Mouse (Mus musculus) ovary, postnatal 14 days (tissue): ENCODE data around the gene Cd55.
"Not testable (repeated sequence)": the region's sequence is repeated elsewhere in the genome, so short reads cannot be mapped to it uniquely, and the experiment has no call there.

ENCODE experiments used
- DNase-seq: peaks from one replicate; pipeline ENCODE4 v3.0.0; 2022; ENCODE audit warnings: low spot score

The Cd55 gene

GRCm38 (mm10) chr1:130462084-130462861 lies at the start of gene Cd55:
Cd55 (minus strand) TSS chr1:130462744.
- peak; percentile 73 for DNase-seq

DNA sequence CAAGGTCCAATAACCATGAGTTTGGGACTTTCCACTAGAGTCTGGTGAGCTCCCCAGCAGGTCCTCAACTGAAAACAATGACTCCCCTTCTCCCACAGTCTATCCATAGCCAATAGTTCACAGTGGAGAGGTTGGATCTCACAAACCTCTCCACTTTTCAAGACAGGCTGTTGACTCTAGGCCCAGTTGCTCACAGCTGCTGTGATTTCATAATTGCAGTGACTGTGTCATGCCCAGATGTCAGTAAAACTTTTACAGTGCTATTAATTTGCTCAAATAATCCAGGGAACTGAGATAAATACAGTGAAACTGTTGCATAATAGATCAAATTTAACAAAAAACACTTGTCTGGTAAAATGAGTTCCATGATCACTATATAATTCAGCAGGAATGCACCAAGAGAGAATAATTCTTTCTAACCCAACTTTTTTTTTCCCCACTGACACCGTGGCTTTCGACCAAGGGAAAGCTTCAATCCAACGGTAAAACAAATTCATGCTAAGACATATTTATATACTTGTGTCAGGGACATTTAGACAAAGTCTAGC lies 49.4 kb upstream of the Cd55 start:
- no peak for DNase-seq

DNA sequence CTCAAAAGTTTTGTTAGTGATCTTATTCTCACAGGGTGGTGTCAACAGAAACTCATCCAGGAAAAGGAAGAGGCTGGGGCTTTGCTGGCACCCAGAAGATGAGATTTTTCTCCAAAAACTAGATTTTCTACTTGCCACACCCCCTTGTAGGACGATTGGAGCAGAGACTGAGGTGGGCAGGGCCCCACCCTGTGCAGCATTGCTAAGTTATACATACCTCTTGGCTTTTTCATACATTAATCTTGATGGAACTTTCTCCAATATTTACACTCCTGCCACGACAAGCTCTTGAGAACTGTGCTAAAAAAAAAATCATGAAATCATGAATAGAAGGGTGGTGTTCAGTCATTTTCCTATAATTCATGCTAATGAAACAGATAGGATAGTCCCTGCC lies 46.4 kb upstream of the Cd55 start:
- DNase-seq = no peak

- no peak for DNase-seq
These were observed 45.7 kb upstream of the Cd55 start for GRCm38 (mm10) chr1:130508030-130508956.

DNA sequence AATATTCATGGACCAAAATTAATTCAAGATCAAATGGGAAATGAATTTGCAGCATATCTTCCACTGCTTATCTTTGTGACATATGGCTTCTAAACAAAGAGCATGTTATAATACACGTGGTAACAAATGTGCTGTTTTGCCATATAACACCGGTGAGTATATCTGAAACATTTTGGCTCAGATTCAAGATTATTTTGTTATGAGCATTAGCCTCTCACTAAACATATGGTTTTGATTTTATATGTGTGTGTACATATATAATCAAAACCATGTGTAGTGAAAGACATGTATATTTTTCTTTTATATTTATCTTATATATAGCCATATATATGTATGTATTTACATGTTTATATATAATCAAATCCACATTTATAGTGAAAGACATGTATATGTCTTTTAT lies 44.9 kb upstream of the Cd55 start:
- DNase-seq = no peak

DNA sequence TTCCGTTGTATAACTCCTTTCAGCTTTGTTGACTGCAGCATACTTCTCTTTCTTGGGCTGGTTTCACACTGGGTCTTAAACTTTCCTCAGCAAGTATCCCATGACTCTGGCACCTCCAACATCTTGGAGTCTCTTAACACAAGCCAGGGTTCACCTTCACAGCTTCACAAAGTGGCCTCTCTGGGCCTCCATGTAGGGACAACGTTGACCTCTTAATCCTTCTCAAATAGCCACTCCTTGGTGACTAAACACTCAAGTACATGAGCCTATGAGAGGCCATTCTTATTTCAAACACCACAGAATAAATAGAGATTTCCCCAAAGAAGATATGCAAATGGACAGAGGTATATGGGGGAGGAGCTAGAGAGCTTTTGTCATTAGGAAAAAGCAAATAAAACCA lies 37.4 kb upstream of the Cd55 start:
- no peak for DNase-seq

DNA sequence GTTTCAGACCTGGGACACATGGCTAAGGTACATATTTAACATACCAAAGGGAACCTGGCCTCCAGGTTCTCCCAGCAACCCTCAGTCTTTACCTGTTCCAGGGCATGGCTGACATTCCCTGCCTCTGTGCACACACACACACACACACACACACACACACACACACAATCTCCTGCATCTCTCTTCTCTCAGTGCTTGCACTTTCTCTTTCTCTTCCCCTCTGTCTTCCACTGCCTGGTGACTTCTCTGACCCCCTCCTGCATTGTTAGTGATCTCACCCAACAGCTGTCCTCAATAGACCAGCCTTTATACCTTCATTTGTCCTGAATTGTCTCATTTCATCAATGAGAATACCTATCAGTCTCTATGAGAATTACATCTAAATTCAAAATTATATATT lies 35.8 kb upstream of the Cd55 start:
- DNase-seq = no peak

DNA sequence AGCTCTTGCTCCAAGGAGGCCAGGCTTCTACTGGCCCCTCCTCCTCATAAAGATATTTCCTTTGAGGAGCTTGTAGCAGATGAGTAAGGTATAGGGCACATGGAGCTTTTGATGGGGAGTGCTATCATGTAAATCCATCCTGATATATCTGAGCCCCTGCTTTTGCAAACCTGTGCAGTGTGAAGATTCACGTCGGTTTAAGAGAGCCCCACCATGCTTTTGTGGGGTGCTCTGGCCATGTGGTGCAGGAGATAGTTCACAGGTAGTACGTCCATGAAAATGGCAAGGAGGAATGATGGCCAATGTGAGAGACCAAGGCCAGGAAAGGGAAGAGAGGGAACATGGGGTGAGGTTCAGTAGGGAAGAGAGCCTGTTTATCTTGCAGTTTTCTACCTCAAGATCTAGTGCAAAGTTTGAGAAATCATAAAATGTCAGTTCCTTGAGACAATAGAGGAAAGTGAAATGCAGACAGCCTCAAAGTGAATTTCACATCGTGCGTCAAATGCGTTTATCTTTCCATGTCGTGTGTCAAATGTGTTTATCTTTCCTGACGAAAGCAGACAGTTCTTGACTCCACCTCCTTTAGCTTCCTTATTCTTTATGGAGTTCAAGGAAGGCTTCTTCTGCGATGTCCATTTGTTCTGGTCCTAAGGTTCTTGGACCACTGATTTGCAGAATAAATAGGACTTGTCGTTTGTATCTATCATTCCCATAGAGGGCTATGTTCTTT lies 24.4 kb upstream of the Cd55 start:
- no peak for DNase-seq

DNA sequence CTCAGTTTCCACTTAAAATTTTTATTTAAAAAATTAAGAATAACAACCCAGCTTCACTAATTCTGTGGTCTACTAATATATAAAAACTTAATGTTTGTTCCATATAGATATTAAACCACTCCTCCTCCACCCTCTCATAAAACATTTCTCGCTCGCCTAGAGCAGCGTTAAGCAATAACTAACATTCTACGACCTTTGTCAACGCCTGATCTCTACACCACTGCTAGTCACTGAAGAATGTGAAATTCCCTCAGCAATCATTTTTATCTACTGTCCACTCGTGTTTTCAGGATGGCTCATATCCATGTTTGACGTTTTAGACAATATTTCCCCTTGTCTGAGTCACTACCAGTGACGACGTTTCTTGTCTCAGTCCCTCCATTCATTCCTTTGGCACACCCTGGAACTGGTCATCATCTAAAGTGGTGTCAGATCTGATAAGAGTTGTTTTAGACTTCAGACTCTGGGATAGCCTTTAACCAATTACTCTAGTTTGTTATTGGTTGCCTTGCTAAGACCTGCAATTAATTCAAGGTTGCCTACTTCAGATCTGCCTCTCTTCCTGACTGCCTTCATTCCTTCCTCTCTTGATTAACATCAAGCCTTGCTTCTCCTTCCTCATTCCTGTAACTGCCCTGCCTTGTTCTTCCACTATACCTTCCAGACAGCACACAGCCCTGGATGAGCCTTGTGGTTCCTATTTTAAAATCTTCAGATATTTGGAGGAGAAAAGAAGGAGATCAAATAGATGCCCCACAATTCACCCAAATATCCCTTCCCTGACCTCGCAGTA lies 23.5 kb upstream of the Cd55 start:
- no peak for DNase-seq

DNA sequence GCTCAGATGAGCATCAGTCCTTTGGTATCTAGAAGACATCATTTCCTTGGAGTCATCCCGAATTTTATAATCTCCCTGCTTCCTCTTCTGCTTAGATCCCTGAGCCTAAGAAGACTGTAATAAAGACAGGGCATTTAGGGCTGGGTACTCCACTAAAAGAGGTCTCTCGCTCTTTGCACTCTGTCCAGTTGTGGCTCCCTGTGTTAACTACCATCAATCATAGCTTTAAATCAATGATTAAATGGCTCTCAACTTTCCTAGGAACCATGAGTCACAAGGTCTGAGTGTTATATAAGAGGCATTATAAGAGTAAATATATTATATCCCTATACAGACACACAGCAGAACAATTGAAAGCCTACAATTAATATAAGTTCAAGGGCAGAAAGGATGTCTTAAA lies 22.8 kb upstream of the Cd55 start:
- DNase-seq = no peak

- DNase-seq = no peak
These were observed 12.4 kb upstream of the Cd55 start for GRCm38 (mm10) chr1:130474936-130475335.

- no peak for DNase-seq
These were observed 11.7 kb upstream of the Cd55 start for GRCm38 (mm10) chr1:130474226-130474625.

DNA sequence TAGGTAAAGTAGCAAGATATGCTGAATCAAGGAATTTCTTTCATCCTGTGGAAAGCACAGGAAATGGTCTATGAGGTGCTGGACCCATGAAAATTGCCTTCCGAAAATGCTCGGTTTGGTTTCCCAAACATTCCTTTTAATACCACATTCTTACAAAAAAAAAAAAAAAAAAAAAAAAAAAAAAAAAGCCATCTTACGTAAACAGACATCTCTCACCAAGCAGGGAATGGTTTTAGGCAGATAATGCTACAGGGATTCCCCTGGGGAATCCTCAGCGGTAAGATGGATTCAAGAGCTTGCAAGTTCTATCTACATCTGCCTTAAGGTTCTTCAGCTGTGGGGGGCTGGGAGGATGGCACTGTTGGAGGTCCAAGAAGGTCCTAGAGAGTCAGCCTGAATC lies 7.5 kb upstream of the Cd55 start:
- DNase-seq = no peak

DNA sequence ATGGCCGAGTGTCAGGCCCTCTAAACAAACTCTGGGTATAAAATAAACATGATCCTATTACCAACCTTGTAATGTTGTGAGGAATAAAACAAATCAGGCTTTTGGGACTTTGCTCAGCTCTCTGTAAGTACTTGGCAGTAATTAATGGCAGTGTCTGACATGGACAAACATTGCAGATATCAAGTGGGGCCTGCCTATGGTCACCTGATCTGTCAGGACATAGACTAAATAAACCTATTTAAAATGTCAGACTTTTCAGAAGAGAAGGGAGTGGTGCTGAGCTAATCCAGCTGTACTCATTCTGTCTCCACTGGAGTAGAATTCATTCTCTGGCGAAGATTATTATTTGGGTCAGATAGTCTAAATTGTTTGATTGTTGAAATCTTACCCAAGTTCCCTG lies 4.9 kb upstream of the Cd55 start:
- no peak for DNase-seq

DNA sequence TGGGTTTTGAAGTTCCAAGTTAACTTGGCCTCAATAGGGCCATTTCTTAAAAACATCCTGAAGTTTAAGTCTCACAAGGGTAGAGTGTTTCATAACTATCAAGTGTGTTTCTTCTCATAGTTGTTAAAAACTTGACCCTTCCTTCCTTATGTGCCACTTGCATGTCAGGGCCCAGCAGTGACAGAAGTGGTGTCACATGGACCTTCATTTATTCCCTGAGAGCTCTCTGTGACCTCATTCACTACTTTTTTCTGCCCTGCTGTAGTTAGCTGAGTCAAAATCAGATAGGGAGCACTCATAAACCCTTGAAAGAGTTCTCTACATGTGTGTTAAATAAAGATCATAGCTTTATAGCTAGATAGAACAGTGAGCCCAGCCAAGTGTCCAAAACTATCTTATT lies 1.6 kb upstream of the Cd55 start:
- no peak for DNase-seq

- DNase-seq = no peak
These were observed 323 bp upstream of the Cd55 start for GRCm38 (mm10) chr1:130462867-130463266.

- DNase-seq = no peak
These were observed 7.4 kb downstream of the Cd55 start for GRCm38 (mm10) chr1:130455111-130455510.

DNA sequence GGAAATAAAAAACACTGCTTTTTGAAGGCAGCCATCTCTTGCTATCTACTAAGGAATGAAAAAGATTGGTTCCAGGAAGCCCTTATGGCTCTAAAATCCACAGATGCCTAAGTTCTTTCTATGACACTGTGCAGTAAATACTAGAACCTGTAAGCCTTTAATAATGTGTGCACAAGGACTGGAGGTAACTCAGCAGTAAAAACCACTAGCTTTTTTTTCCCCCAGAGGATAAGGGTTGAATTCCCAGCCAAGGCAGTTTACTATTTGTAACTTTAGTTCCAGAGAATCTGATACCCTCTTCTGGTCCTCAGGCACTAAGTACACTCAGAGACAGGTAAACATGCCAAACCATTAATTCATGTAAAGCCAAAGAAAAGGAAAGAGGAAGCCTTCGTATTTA lies 19.6 kb downstream of the Cd55 start:
- DNase-seq = not testable (repeated sequence)

- no peak for DNase-seq
These were observed 31.6 kb downstream of the Cd55 start for GRCm38 (mm10) chr1:130430920-130431319.

DNA sequence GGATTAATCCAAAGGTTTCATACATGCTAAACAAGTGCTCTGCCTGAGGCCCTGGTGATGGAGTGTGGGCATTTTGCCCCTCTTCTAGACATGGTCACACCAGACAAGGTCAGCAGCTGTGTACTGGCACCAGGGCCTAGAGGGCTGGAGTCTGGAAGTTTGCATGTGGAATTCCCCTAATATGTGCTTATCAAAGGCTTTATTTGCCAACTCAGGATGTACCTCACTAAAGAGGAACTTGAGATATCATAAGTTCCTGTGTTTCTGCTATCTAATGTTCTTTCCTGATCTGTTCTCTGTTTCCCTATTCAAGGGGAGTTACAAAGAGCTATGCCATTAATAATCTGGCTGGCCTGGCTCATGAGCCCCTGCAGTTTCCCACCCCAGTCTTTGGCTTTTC lies 33.9 kb downstream of the Cd55 start:
- DNase-seq = not testable (repeated sequence)

- DNase-seq = not testable (repeated sequence)
These were observed 35.2 kb downstream of the Cd55 start for GRCm38 (mm10) chr1:130427175-130427853.
